Mouse (Mus musculus) kidney, embryonic 15.5 days (tissue): ENCODE data around the gene Itpkb. TPM values are rescaled to one million over a fixed set of nuclear protein-coding genes. Genes with fewer than 3 reads are reported as not detected.

Experiments used
- ATAC-seq: fragments of 200-750 bp; cut with Nextera tagmentation; replicated peaks from 2 replicates; pipeline ENCODE4 v1.8.0; 2017; ENCODE audit warnings: moderate TSS enrichment; ENCODE audit not compliant: low FRiP score
- H3K27ac ChIP-seq: fragments of 300-500 bp; sonication (generic); 2 replicates; pipeline ENCODE4 v1.5.1; 2015; ENCODE audit warnings: mild to moderate bottlenecking, inconsistent platforms
- H3K27me3 ChIP-seq: fragments of 300-500 bp; sonication (generic); 2 replicates; pipeline ENCODE4 v1.6.1; 2015; ENCODE audit warnings: inconsistent platforms
- H3K36me3 ChIP-seq: fragments of 300-500 bp; sonication (generic); 2 replicates; pipeline ENCODE4 v1.6.1; 2015; ENCODE audit warnings: inconsistent platforms
- H3K4me1 ChIP-seq: fragments of 300-500 bp; sonication (generic); 2 replicates; pipeline ENCODE4 v1.6.1; 2015; ENCODE audit warnings: inconsistent platforms
- H3K4me2 ChIP-seq: fragments of 300-500 bp; sonication (generic); 2 replicates; pipeline ENCODE4 v1.6.1; 2015; ENCODE audit warnings: moderate library complexity, mild to moderate bottlenecking, inconsistent platforms
- H3K4me3 ChIP-seq: fragments of 300-500 bp; sonication (generic); replicated peaks from 2 replicates; pipeline ENCODE4 v1.5.1; 2015; ENCODE audit warnings: mild to moderate bottlenecking, inconsistent platforms
- H3K9ac ChIP-seq: fragments of 300-500 bp; sonication (generic); 2 replicates; pipeline ENCODE4 v1.6.1; 2015; ENCODE audit warnings: mild to moderate bottlenecking, inconsistent platforms
- H3K9me3 ChIP-seq: fragments of 300-500 bp; sonication (generic); replicated peaks from 2 replicates; pipeline ENCODE4 v1.6.1; 2016; ENCODE audit warnings: inconsistent platforms
- WGBS: fragments of 180-500 bp; shearing (Covaris S2); methylation state at CpG from one replicate; pipeline ENCODE4 v1.1.7; 2015; ENCODE audit warnings: mixed read lengths; 5-methylcytosine and 5-hydroxymethylcytosine counted together
- polyA plus RNA-seq: library from polyadenylated mRNA; unstranded; fragments of >200 nt; fragmentation: Nextera tagmentation; extraction: Ambion mirVana; gene quantifications from 2 replicates; pipeline ENCODE4 v1.2.1, GENCODE M21; 2015

The Itpkb gene
- polyA plus RNA-seq, 1 experiment from 2014 or later: 9.4 TPM

- H3K27ac ChIP-seq: peak overlapping the region; percentile 93
- no peaks in the 10 kb centered on the region for H3K9me3 ChIP-seq
- H3K36me3 ChIP-seq: no peaks in the 10 kb centered on the region
- peaks cover 92% of the 10 kb centered on the region for H3K4me1 ChIP-seq
- 0 out of 2 replicates have a peak, but pooled peaks have one; percentile 5 for ATAC-seq
- H3K9ac ChIP-seq: no peak overlapping the region
- no peaks in the 10 kb centered on the region for H3K27me3 ChIP-seq
- no peak overlapping the region for H3K4me2 ChIP-seq
- WGBS: 72% methylated on average over 9 of the region's 9 CpGs
- H3K4me3 ChIP-seq: no peak overlapping the region
Observed at GRCm38 (mm10) chr1:180405576-180406335, 75.5 kb downstream of the Itpkb start.

- Histone ChIP-seq H3K4me2 (no peak overlapping the region), H3K9me3 (no peaks in the 10 kb centered on the region), H3K4me1 (peaks cover 85% of the 10 kb centered on the region), H3K36me3 (no peaks in the 10 kb centered on the region), H3K4me3 (no peak overlapping the region), H3K9ac (no peak overlapping the region), H3K27me3 (no peaks in the 10 kb centered on the region), H3K27ac (peak overlapping the region; percentile 34; the same call in 1 of the 2 replicates)
- 65% methylated on average over 11 of the region's 11 CpGs for WGBS
- ATAC-seq: no peak
Observed at GRCm38 (mm10) chr1:180406336-180407035, 76.2 kb downstream of the Itpkb start.

- peak overlapping the region; percentile 78 for H3K27ac ChIP-seq
- peak overlapping the region; percentile 4; the same call in 1 of the 2 replicates for H3K9ac ChIP-seq
- peaks cover 79% of the 10 kb centered on the region for H3K4me1 ChIP-seq
- H3K4me3 ChIP-seq: peak overlapping the region; percentile 26
- 11% methylated on average over 16 of the region's 16 CpGs for WGBS
- ATAC-seq: peak; percentile 67
- no peaks in the 10 kb centered on the region for H3K9me3 ChIP-seq
- no peaks in the 10 kb centered on the region for H3K27me3 ChIP-seq
- peak overlapping the region; percentile 48 for H3K4me2 ChIP-seq
- no peaks in the 10 kb centered on the region for H3K36me3 ChIP-seq
Observed at GRCm38 (mm10) chr1:180407171-180407671, 76.9 kb downstream of the Itpkb start.

- peaks cover 4% of the 10 kb centered on the region; the same call in 1 of the 2 replicates for H3K36me3 ChIP-seq
- WGBS: 37% methylated on average over 18 of the region's 18 CpGs
- no peaks in the 10 kb centered on the region for H3K9me3 ChIP-seq
- peak overlapping the region; percentile 78 for H3K27ac ChIP-seq
- H3K4me3 ChIP-seq: no peak overlapping the region; the same call in 1 of the 2 replicates
- peaks cover 71% of the 10 kb centered on the region for H3K4me1 ChIP-seq
- H3K4me2 ChIP-seq: peak overlapping the region; percentile 48; the same call in 1 of the 2 replicates
- H3K9ac ChIP-seq: peak overlapping the region; percentile 4; the same call in 1 of the 2 replicates
- H3K27me3 ChIP-seq: no peaks in the 10 kb centered on the region
- ATAC-seq: no peak
Observed at GRCm38 (mm10) chr1:180407727-180408719, 77.7 kb downstream of the Itpkb start.

GRCm38 (mm10) chr1:180408832-180409231, 78.5 kb downstream of the Itpkb start:
- Histone ChIP-seq H3K4me1 (peaks cover 63% of the 10 kb centered on the region), H3K36me3 (peaks cover 12% of the 10 kb centered on the region), H3K9ac (no peak overlapping the region), H3K9me3 (no peaks in the 10 kb centered on the region), H3K4me2 (no peak overlapping the region), H3K27me3 (no peaks in the 10 kb centered on the region), H3K27ac (no peak overlapping the region), H3K4me3 (no peak overlapping the region)
- ATAC-seq: no peak
- 30% methylated on average over 9 of the region's 9 CpGs for WGBS

- WGBS: 35% methylated on average over 5 of the region's 5 CpGs
- Histone ChIP-seq H3K4me2 (no peak overlapping the region), H3K27ac (no peak overlapping the region), H3K27me3 (no peaks in the 10 kb centered on the region), H3K4me3 (no peak overlapping the region), H3K9me3 (no peaks in the 10 kb centered on the region), H3K4me1 (peaks cover 53% of the 10 kb centered on the region), H3K9ac (no peak overlapping the region), H3K36me3 (peaks cover 20% of the 10 kb centered on the region)
- ATAC-seq: no peak
Observed at GRCm38 (mm10) chr1:180409771-180410170, 79.5 kb downstream of the Itpkb start.

GRCm38 (mm10) chr1:180410306-180410705, 80.0 kb downstream of the Itpkb start:
- peaks cover 22% of the 10 kb centered on the region for H3K36me3 ChIP-seq
- ATAC-seq: no peak
- WGBS: 69% methylated on average over 7 of the region's 7 CpGs
- no peak overlapping the region for H3K9ac ChIP-seq
- no peak overlapping the region for H3K27ac ChIP-seq
- H3K27me3 ChIP-seq: no peaks in the 10 kb centered on the region
- H3K4me2 ChIP-seq: no peak overlapping the region
- no peak overlapping the region for H3K4me3 ChIP-seq
- peaks cover 48% of the 10 kb centered on the region for H3K4me1 ChIP-seq
- H3K9me3 ChIP-seq: no peaks in the 10 kb centered on the region

- Histone ChIP-seq H3K27me3 (no peaks in the 10 kb centered on the region), H3K4me3 (no peak overlapping the region), H3K27ac (no peak overlapping the region), H3K9ac (no peak overlapping the region), H3K36me3 (peaks cover 55% of the 10 kb centered on the region), H3K4me1 (peaks cover 17% of the 10 kb centered on the region), H3K9me3 (no peaks in the 10 kb centered on the region), H3K4me2 (no peak overlapping the region)
- ATAC-seq: no peak
- WGBS: 50% methylated on average over 4 of the region's 4 CpGs
Observed at GRCm38 (mm10) chr1:180415064-180415463, 84.8 kb downstream of the Itpkb start.

GRCm38 (mm10) chr1:180415836-180416235, 85.6 kb downstream of the Itpkb start:
- H3K27ac ChIP-seq: no peak overlapping the region
- H3K9ac ChIP-seq: no peak overlapping the region
- H3K4me1 ChIP-seq: peaks cover 22% of the 10 kb centered on the region
- H3K27me3 ChIP-seq: no peaks in the 10 kb centered on the region
- no peaks in the 10 kb centered on the region for H3K9me3 ChIP-seq
- no peak for ATAC-seq
- peaks cover 59% of the 10 kb centered on the region for H3K36me3 ChIP-seq
- H3K4me2 ChIP-seq: no peak overlapping the region
- no peak overlapping the region for H3K4me3 ChIP-seq
- WGBS: 93% methylated on average over 7 of the region's 7 CpGs

- 29% methylated on average over 2 of the region's 2 CpGs for WGBS
- H3K4me3 ChIP-seq: no peak overlapping the region
- peaks cover 59% of the 10 kb centered on the region for H3K36me3 ChIP-seq
- no peak overlapping the region for H3K27ac ChIP-seq
- no peak for ATAC-seq
- no peak overlapping the region for H3K4me2 ChIP-seq
- no peaks in the 10 kb centered on the region for H3K27me3 ChIP-seq
- H3K4me1 ChIP-seq: peaks cover 35% of the 10 kb centered on the region
- H3K9me3 ChIP-seq: no peaks in the 10 kb centered on the region
- no peak overlapping the region for H3K9ac ChIP-seq
Observed at GRCm38 (mm10) chr1:180417118-180417517, 86.8 kb downstream of the Itpkb start.

- peaks cover 53% of the 10 kb centered on the region for H3K4me1 ChIP-seq
- 95% methylated on average over 2 of the region's 2 CpGs for WGBS
- H3K4me2 ChIP-seq: no peak overlapping the region
- H3K36me3 ChIP-seq: peaks cover 45% of the 10 kb centered on the region
- no peak overlapping the region for H3K4me3 ChIP-seq
- H3K27ac ChIP-seq: no peak overlapping the region
- ATAC-seq: no peak
- no peaks in the 10 kb centered on the region for H3K9me3 ChIP-seq
- H3K9ac ChIP-seq: no peak overlapping the region
- H3K27me3 ChIP-seq: no peaks in the 10 kb centered on the region
Observed at GRCm38 (mm10) chr1:180419059-180419458, 88.8 kb downstream of the Itpkb start.
